Mouse (Mus musculus) heart, postnatal 0 days (tissue): ENCODE results near the gene Dnal4.

Experiments
- CTCF ChIP-seq: IDR thresholded peaks from 2 replicates; pipeline ENCODE4 v1.5.1; 2016; ENCODE audit warnings: antibody characterized with exemption, control low read depth, low read depth
- EP300 ChIP-seq: IDR thresholded peaks from 2 replicates; pipeline ENCODE4 v1.6.1; 2016; ENCODE audit warnings: antibody characterized with exemption, low read depth

- TF ChIP-seq EP300, result no peak
- TF ChIP-seq CTCF, result no peak
These were observed 13.9 kb downstream of the Dnal4 start for GRCm38 (mm10) chr15:79763601-79764246.
